Mouse (Mus musculus) effector memory CD4-positive, alpha-beta T cell, adult 7 months (primary cell): ENCODE results near the gene Eef1akmt4. TPM values are rescaled to one million over a fixed set of nuclear protein-coding genes. Genes with fewer than 3 reads are reported as not detected.

Experiments
- polyA plus RNA-seq: library from polyadenylated mRNA; unstranded; fragments of 100-300 nt; shearing (Covaris generic); gene quantifications from one replicate; pipeline ENCODE4 v1.2.1, GENCODE M21; 2017

The Eef1akmt4 gene
- polyA plus RNA-seq, result 1.8 TPM

GRCm38 (mm10) chr16:20611357-20612227, at the start of gene Eef1akmt4, which contains the start of the genes Gm49333 and Alg3:
Gene Eef1akmt4 (plus strand): TSS chr16:20611593.
Gene Gm49333 (plus strand): TSS chr16:20611610.
Gene Alg3 (minus strand): TSS chr16:20611735.

GRCm38 (mm10) chr16:20589366-20589938, 21.9 kb upstream of the Eef1akmt4 start, which contains the start of gene Vwa5b2:
Gene Vwa5b2 (plus strand): TSS chr16:20589471.

GRCm38 (mm10) chr16:20621191-20621990, 10.0 kb downstream of the Eef1akmt4 start, which contains the start of gene Camk2n2:
Gene Camk2n2 (minus strand): TSS chr16:20621287.

GRCm38 (mm10) chr16:20629731-20630634, 18.6 kb downstream of the Eef1akmt4 start, which contains the start of gene Ece2:
Gene Ece2 (plus strand): TSS chr16:20629828.

GRCm38 (mm10) chr16:20651076-20651946, 39.9 kb downstream of the Eef1akmt4 start, which contains the start of gene Psmd2:
Gene Psmd2 (plus strand): TSS chr16:20651652.

GRCm38 (mm10) chr16:20668013-20668412, 56.6 kb downstream of the Eef1akmt4 start, which contains the start of gene Eif4g1:
Gene Eif4g1 (plus strand): TSS chr16:20668313.

Other genes with a start within 250 kb of the Eef1akmt4 start
- gene Abcc5, start 185.2 kb upstream of the Eef1akmt4 start, polyA plus RNA-seq, result 30.8 TPM
- 70.0 TPM for gene Eif2b5, start 112.8 kb upstream of the Eef1akmt4 start, polyA plus RNA-seq
- gene Dvl3, start 94.6 kb upstream of the Eef1akmt4 start, polyA plus RNA-seq, result 14.3 TPM
- 372 TPM for gene Ap2m1, start 76.1 kb upstream of the Eef1akmt4 start, polyA plus RNA-seq
- 71.6 TPM for gene Abcf3, start 63.0 kb upstream of the Eef1akmt4 start, polyA plus RNA-seq
- gene Vwa5b2, start 22.1 kb upstream of the Eef1akmt4 start, polyA plus RNA-seq, result 0.23 TPM
- gene Gm49333, start within 50 bp of the Eef1akmt4 start, polyA plus RNA-seq, result not detected
- gene Alg3, start 142 bp downstream of the Eef1akmt4 start, polyA plus RNA-seq, result 17.6 TPM
- gene Camk2n2, start 9.7 kb downstream of the Eef1akmt4 start, polyA plus RNA-seq, result 0.49 TPM
- not detected for gene Ece2, start 18.2 kb downstream of the Eef1akmt4 start, polyA plus RNA-seq
- gene Psmd2, start 40.1 kb downstream of the Eef1akmt4 start, polyA plus RNA-seq, result 183 TPM
- gene Eif4g1, start 56.7 kb downstream of the Eef1akmt4 start, polyA plus RNA-seq, result 124 TPM
- 1.1 TPM for gene Fam131a, start 81.6 kb downstream of the Eef1akmt4 start, polyA plus RNA-seq
- 37.0 TPM for gene Polr2h, start 106.1 kb downstream of the Eef1akmt4 start, polyA plus RNA-seq
- gene Clcn2, start 106.2 kb downstream of the Eef1akmt4 start, polyA plus RNA-seq, result 2.3 TPM
- gene Chrd, start 121.5 kb downstream of the Eef1akmt4 start, polyA plus RNA-seq, result 0.13 TPM
- gene Thpo, start 122.9 kb downstream of the Eef1akmt4 start, polyA plus RNA-seq, result 0.56 TPM